In genomic region chr10:122982909-122983578, GRCm38 (mm10) we compare ENCODE assay signal across 7 mouse cellular contexts.
DNase-seq lines count a peak whose midpoint lies in the region; ATAC-seq and TF ChIP-seq lines count a peak whose summit lies in the region.

No protein-coding gene starts in this region.

- 0 out of 2 replicates have a peak overlapping the region, but pooled peaks have one; percentile 98 for H3K9ac ChIP-seq in lung, postnatal 0 days (replicated peaks; ENCODE audit: low read depth)
- 0 out of 2 replicates have a peak overlapping the region, but pooled peaks have one; percentile 4 for H3K9ac ChIP-seq in embryonic facial prominence, embryonic 11.5 days (replicated peaks; ENCODE audit: low read length)
- peak overlapping the region; percentile 99 for H3K9ac ChIP-seq in hindbrain, embryonic 13.5 days
- H3K9ac ChIP-seq in midbrain, embryonic 15.5 days = 0 out of 2 replicates have a peak overlapping the region, but pooled peaks have one; percentile 42

- peak; percentile 49 for DNase-seq in lung, postnatal 0 days (ENCODE audit: low spot score)
- DNase-seq in lung, postnatal 4 days = no peak
- DNase-seq in embryonic facial prominence, embryonic 11.5 days (ENCODE audit: low spot score) = no peak
- no peak for DNase-seq in layer of hippocampus, postnatal 14 days (ENCODE audit: low spot score in 2 of 2)
- DNase-seq in right cerebral cortex, postnatal 36 days (ENCODE audit: low spot score in 2 of 2) = no peak

- peak overlapping the region; percentile 100 for H3K27ac ChIP-seq in lung, postnatal 0 days (ENCODE audit: low read length)
- H3K27ac ChIP-seq in embryonic facial prominence, embryonic 11.5 days (replicated peaks; ENCODE audit: low read depth, low read length) = no peak overlapping the region; the same call in 1 of the 2 replicates
- H3K27ac ChIP-seq in hindbrain, embryonic 13.5 days = peak overlapping the region; percentile 19; the same call in 1 of the 2 replicates
- H3K27ac ChIP-seq in midbrain, embryonic 15.5 days = no peak overlapping the region

- WGBS in lung, postnatal 0 days = 34% methylated on average over 11 of the region's 11 CpGs
- 83% methylated on average over 11 of the region's 11 CpGs for WGBS in embryonic facial prominence, embryonic 11.5 days
- 59% methylated on average over 11 of the region's 11 CpGs for WGBS in hindbrain, embryonic 13.5 days
- WGBS in midbrain, embryonic 15.5 days = 57% methylated on average over 11 of the region's 11 CpGs

- no peaks in the 10 kb centered on the region for H3K36me3 ChIP-seq in lung, postnatal 0 days (ENCODE audit: insufficient read depth, low read length)
- peaks cover 13% of the 10 kb centered on the region for H3K36me3 ChIP-seq in embryonic facial prominence, embryonic 11.5 days (replicated peaks; ENCODE audit: control insufficient read depth, insufficient read depth, low read depth, low read length)
- H3K36me3 ChIP-seq in hindbrain, embryonic 13.5 days = peaks cover 13% of the 10 kb centered on the region
- no peaks in the 10 kb centered on the region for H3K36me3 ChIP-seq in midbrain, embryonic 15.5 days (replicated peaks)

- TF ChIP-seq CTCF in lung, postnatal 0 days (IDR thresholded peaks at IDR 0.05) = no peak

- no peaks in the 10 kb centered on the region for H3K9me3 ChIP-seq in lung, postnatal 0 days (ENCODE audit: low read length)
- H3K9me3 ChIP-seq in embryonic facial prominence, embryonic 11.5 days (replicated peaks; ENCODE audit: control insufficient read depth, low read length) = no peaks in the 10 kb centered on the region
- H3K9me3 ChIP-seq in hindbrain, embryonic 13.5 days = no peaks in the 10 kb centered on the region
- no peaks in the 10 kb centered on the region for H3K9me3 ChIP-seq in midbrain, embryonic 15.5 days

- TF ChIP-seq EP300 in lung, postnatal 0 days (IDR thresholded peaks at IDR 0.05) = no peak

- peak overlapping the region; percentile 65 for H3K4me2 ChIP-seq in lung, postnatal 0 days (replicated peaks; ENCODE audit: low read depth, low read length)
- H3K4me2 ChIP-seq in embryonic facial prominence, embryonic 11.5 days (ENCODE audit: low read depth, low read length) = peak overlapping the region; percentile 57
- H3K4me2 ChIP-seq in hindbrain, embryonic 13.5 days = peak overlapping the region; percentile 89
- peak overlapping the region; percentile 65 for H3K4me2 ChIP-seq in midbrain, embryonic 15.5 days

- H3K4me1 ChIP-seq in lung, postnatal 0 days (ENCODE audit: insufficient read depth, low read depth, low read length) = peaks cover 12% of the 10 kb centered on the region; the same call in 1 of the 2 replicates
- H3K4me1 ChIP-seq in embryonic facial prominence, embryonic 11.5 days (ENCODE audit: control insufficient read depth, insufficient read depth, low read length) = no peaks in the 10 kb centered on the region
- H3K4me1 ChIP-seq in hindbrain, embryonic 13.5 days (replicated peaks) = peaks cover 33% of the 10 kb centered on the region
- H3K4me1 ChIP-seq in midbrain, embryonic 15.5 days = peaks cover 35% of the 10 kb centered on the region

- no peak for ATAC-seq in lung, postnatal 0 days
- no peak for ATAC-seq in embryonic facial prominence, embryonic 11.5 days (replicated peaks; ENCODE audit: insufficient number of reproducible peaks, low FRiP score, low TSS enrichment, low read depth)
- ATAC-seq in hindbrain, embryonic 13.5 days (ENCODE audit: low FRiP score) = no peak
- no peak for ATAC-seq in midbrain, embryonic 15.5 days (replicated peaks)

- H3K27me3 ChIP-seq in lung, postnatal 0 days (replicated peaks; ENCODE audit: insufficient read depth, low read length) = no peaks in the 10 kb centered on the region
- no peaks in the 10 kb centered on the region for H3K27me3 ChIP-seq in embryonic facial prominence, embryonic 11.5 days (ENCODE audit: control insufficient read depth, insufficient read depth, low read length)
- no peaks in the 10 kb centered on the region for H3K27me3 ChIP-seq in hindbrain, embryonic 13.5 days
- no peaks in the 10 kb centered on the region for H3K27me3 ChIP-seq in midbrain, embryonic 15.5 days (replicated peaks)

- H3K4me3 ChIP-seq in lung, postnatal 0 days (ENCODE audit: low read depth, low read length) = peak overlapping the region; percentile 98
- H3K4me3 ChIP-seq in embryonic facial prominence, embryonic 11.5 days (ENCODE audit: low read depth, low read length) = peak overlapping the region; percentile 96
- H3K4me3 ChIP-seq in hindbrain, embryonic 13.5 days = peak overlapping the region; percentile 92
- peak overlapping the region; percentile 92 for H3K4me3 ChIP-seq in midbrain, embryonic 15.5 days

Comparison
In these comparisons a context has a peak if more than half of its experiments do, and no peak if none do; other contexts are left out.
1. H3K27ac ChIP-seq: peak in lung, postnatal 0 days (single experiment) and hindbrain, embryonic 13.5 days (single experiment); none in embryonic facial prominence, embryonic 11.5 days (single experiment) and midbrain, embryonic 15.5 days (single experiment).
2. H3K9ac ChIP-seq: peak in every context shown above with its lines; median percentile 99 in hindbrain, embryonic 13.5 days; 98 in lung, postnatal 0 days; 42 in midbrain, embryonic 15.5 days; 4 in embryonic facial prominence, embryonic 11.5 days.
3. Peak in every context shown above with its lines, with median percentiles within 50 percentile points of each other: H3K4me2 ChIP-seq and H3K4me3 ChIP-seq.